Mouse (Mus musculus) mouse trophoblast stem cell (cell line): ENCODE data around the gene Tyrobp.

Source experiments
- in situ Hi-C, 2 experiments: fragments of 300-500 bp; cut with MseI, MboI; formaldehyde crosslinking; loops; 2 replicates in 1 of 2; 3 replicates in 1 of 2; pipeline ENCODE4 v1.15.1; 2025

The Tyrobp gene

GRCm38 (mm10) chr7:30413596-30413995 is at the start of gene Tyrobp:
TSS of gene Tyrobp (plus strand) at chr7:30413760.
- in situ Hi-C loops: no loop called here

- in situ Hi-C loops: no loop called here
These were observed 46.1 kb upstream of the Tyrobp start for GRCm38 (mm10) chr7:30367466-30367865.

- in situ Hi-C loops: no loop called here
These were observed 40.0 kb upstream of the Tyrobp start for GRCm38 (mm10) chr7:30373501-30373962.

GRCm38 (mm10) chr7:30380061-30380460 is 33.5 kb upstream of the Tyrobp start:
- in situ Hi-C loops: no loop called here

- in situ Hi-C loops: no loop called here
These were observed 29.5 kb upstream of the Tyrobp start for GRCm38 (mm10) chr7:30384106-30384505.

GRCm38 (mm10) chr7:30392746-30393520 is 20.6 kb upstream of the Tyrobp start:
- in situ Hi-C loops: no loop called here

GRCm38 (mm10) chr7:30393631-30394030 is 19.9 kb upstream of the Tyrobp start:
- in situ Hi-C loops: no loop called here

GRCm38 (mm10) chr7:30394379-30394778 is 19.2 kb upstream of the Tyrobp start:
- in situ Hi-C loops: no loop called here

GRCm38 (mm10) chr7:30394871-30395270 is 18.7 kb upstream of the Tyrobp start:
- in situ Hi-C loops: no loop called here

GRCm38 (mm10) chr7:30399671-30400070 is 13.9 kb upstream of the Tyrobp start:
- in situ Hi-C loops: no loop called here

GRCm38 (mm10) chr7:30402343-30402742 is 11.2 kb upstream of the Tyrobp start:
- in situ Hi-C loops: no loop called here

- in situ Hi-C loops: no loop called here
These were observed 4.9 kb upstream of the Tyrobp start for GRCm38 (mm10) chr7:30408639-30409038.

- in situ Hi-C loops: no loop called here
These were observed 3.8 kb upstream of the Tyrobp start for GRCm38 (mm10) chr7:30409789-30410188.

- in situ Hi-C loops: no loop called here
These were observed 2.5 kb upstream of the Tyrobp start for GRCm38 (mm10) chr7:30411023-30411422.

GRCm38 (mm10) chr7:30412735-30413147 is 819 bp upstream of the Tyrobp start:
- in situ Hi-C loops: no loop called here

- in situ Hi-C loops: no loop called here
These were observed 4.3 kb downstream of the Tyrobp start for GRCm38 (mm10) chr7:30417856-30418255.

GRCm38 (mm10) chr7:30419561-30420499 is 6.3 kb downstream of the Tyrobp start, which contains the start of gene Hcst:
TSS of gene Hcst (minus strand) at chr7:30419854.
- in situ Hi-C loops: no loop called here

- in situ Hi-C loops: no loop called here
These were observed 7.1 kb downstream of the Tyrobp start for GRCm38 (mm10) chr7:30420673-30421072.

GRCm38 (mm10) chr7:30421175-30421889 is 7.8 kb downstream of the Tyrobp start, which contains the start of gene Nfkbid:
TSS of gene Nfkbid (plus strand) at chr7:30421732.
- in situ Hi-C loops: no loop called here

GRCm38 (mm10) chr7:30421890-30422435 is 8.4 kb downstream of the Tyrobp start:
- in situ Hi-C loops: no loop called here

GRCm38 (mm10) chr7:30422560-30422959 is 9.0 kb downstream of the Tyrobp start:
- in situ Hi-C loops: no loop called here
